Mouse (Mus musculus) cerebellum, adult 8-10 months (tissue): ENCODE data around the gene Cspg4.
"Not testable (repeated sequence)": the region's sequence is repeated elsewhere in the genome, so short reads cannot be mapped to it uniquely, and the experiment has no call there.

Experiments
- DNase-seq: peaks from one replicate; pipeline ENCODE4 v3.0.0; 2022

The Cspg4 gene

DNA sequence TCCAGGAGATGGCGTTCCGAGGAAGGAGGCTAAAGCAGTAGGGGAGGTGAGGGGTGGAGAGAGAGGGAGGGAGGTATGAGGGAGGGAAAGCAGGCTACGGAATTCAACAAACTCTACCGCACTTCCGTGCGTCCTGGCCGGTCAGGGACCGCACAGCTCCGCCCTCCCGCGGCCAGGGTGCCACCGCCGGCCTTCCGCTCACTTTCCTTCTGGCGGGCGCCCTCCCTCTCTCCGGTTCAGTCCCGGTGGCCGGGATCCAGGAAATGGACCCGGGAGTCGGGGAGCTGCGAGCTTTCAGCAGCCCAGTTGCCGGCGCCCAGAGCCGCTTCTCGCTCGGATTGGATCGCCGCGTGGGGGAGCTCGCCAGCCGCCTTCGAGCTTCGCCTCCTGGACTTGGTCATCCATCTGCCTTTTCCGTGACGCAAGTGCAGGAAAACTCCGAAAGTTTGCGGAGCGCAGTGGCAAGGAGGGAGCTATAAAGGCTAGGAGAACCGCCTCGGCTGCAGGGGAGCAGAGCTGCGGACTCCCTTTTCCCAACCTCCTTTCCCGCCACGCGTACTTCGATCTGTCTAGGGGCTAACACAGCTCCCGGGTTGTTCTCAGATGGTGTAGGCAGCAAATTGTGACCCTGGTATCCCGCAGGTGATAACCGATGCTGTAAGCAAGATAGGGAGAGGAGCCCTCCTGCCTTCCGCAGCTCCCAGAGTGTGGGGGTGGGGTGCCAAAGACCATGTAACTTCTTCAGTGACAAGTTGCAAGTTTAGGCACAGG is 63.4 kb downstream of the Cspg4 start, which contains the start of gene Snx33:
Gene Snx33 (minus strand): TSS at position 331 of the 771 bp plus-strand sequence.
- peak; percentile 86 for DNase-seq

DNA sequence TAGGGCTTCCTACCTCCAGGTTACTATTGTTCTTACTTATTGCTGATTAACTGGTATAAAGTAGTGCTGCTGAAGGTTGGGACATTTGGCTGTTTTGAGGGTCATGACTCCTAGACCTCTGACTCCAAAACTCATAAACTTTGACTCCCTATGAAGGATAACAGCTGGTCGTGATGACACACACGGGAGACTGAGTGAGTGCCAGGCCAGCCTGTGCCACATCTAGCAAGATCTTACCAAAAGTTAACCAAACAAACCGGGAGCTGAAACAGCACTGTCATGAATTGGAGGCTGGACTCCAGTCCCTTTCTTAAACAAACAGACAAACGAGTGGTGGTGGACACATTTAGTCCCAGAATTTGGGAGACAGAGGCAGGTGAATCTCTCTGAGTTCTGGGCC is 64.7 kb downstream of the Cspg4 start:
- no peak for DNase-seq

DNA sequence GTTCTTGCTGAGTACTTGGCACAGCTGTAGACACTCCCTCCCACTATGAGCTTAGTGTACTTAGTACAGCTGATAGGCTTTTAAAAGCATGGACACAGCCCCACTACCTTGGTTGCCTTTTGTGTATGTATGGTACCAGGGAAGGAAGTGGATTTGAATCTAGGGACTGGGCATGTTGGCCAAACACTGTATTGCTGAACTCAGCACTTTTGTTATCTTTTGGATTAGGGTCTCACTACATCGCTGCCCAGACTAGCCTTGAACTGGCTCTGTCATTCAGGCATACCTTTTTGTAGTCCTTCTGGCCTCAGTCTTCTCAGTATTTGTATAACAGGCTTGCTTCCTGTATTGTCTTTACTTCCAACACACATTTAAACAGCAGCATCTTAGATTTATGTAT is 65.7 kb downstream of the Cspg4 start:
- no peak for DNase-seq

DNA sequence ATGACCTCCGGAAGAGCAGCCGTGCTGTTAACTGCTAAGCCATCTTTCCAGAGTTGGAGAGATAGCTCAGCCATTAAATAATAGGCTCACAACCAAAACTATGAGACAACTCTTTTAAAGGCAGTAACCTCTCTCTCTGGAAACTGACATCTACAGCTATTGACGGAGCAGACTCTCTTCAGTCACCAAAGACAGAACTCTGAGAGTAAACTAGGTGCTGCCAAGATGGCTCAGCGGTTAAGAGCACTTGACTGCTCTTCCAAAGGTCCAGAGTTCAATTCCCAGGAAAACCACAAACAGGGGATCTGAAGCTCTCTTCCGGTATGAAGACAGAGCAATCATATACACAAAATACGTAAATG is 72.0 kb downstream of the Cspg4 start:
- DNase-seq = no peak

DNA sequence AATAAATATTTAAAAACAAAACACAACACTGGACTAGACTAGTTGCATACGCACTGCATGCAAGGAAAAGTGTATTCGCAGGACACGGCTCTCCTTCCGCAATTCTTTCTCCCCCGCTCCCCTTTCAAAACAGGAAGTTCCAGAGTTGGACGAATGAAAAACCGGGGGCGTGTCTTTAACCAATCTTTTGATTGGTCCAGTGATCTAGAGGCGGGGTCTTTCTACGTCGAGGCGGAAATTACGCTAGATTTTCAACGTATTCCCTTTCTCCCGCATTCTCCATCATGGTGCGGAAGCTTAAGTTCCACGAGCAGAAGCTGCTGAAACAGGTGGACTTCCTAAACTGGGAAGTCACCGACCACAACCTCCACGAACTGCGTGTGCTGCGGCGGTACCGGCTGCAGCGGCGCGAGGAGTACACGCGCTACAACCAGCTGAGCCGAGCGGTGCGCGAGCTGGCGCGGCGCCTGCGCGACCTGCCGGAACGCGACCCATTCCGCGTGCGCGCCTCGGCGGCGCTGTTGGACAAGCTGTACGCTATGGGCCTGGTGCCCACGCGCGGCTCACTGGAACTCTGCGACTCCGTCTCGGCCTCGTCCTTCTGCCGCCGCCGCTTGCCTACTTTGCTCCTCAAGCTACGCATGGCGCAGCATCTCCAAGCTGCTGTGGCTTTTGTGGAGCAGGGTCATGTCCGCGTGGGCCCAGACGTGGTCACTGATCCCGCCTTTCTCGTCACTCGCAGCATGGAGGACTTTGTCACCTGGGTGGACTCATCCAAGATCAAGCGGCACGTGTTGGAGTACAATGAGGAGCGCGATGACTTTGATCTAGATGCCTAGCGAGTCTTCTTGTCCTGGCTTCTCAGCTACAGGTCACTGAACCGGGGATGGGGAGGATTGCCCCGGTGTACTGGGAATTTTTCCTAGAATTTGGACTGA is 72.7 kb downstream of the Cspg4 start, which contains the start of gene Imp3:
Gene Imp3 (plus strand): TSS at position 253 of the 938 bp plus-strand sequence.
- DNase-seq = peak; percentile 91

DNA sequence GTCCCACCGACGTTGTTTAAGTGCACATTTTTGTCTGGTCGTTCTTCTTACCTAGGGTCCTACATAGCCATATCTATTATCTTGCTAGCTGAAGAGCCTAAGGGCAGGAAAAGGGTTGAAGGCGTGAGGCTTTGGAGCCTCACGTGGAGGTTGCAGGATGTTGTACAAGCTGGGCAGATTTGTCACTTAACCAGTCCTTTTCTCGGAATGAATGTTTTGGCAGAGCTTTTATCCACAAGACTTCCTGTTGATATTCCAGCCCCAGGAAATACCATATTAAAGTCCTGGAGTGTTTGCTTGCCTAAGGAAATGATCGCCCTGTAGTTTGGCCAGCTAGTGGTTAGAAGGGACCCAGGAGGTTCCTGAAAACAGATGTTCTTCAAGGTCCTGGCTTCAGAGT is 73.5 kb downstream of the Cspg4 start:
- no peak for DNase-seq

DNA sequence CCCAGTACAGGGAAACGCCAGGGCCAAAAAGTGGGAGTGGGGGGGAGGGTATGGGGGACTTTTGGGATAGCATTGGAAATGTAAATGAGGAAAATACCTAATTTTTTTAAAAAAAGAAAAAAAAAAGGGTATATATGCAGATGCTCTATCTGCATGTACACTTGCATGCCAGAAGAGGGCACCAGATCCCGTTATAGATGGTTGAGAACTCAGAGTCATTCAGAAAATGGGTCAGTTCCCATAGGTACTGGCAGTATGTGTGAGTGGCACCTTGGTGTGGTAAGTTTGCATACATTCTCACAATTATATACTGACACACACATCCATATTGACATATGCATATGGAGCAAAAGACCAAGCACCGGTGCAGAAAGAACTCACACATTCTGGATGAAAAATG is 82.6 kb downstream of the Cspg4 start:
- DNase-seq = peak; percentile 51

DNA sequence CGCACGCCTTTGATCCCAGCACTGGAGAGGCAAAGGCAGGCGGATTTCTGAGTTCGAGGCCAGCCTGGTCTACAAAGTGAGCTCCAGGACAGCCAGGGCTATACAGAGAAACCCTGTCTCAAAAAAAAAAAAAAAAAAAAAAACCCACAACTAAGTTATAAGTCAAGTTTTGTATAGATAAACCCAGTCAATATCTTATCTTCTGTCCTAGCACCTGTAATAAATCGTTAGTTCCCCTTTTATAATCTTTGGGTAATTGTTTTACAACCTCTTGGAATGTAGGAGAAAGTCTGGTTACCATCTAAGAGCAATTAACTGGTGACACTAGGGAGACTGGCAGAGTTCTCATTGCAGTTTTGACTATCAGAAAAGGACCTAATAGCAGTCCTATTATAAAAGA is 83.9 kb downstream of the Cspg4 start:
- not testable (repeated sequence) for DNase-seq
